Mouse (Mus musculus) ES-Bruce4 (cell line): ENCODE data around the gene Cyp2c23.

Experiments
- CTCF ChIP-seq: IDR thresholded peaks from one replicate; pipeline ENCODE4 v1.8.1; 2011; ENCODE audit warnings: low read depth, low read length
- POLR2A ChIP-seq: IDR thresholded peaks from one replicate; pipeline ENCODE4 v1.8.1; 2011; ENCODE audit warnings: low read length; ENCODE audit not compliant: insufficient read depth

- TF ChIP-seq CTCF, result no peak
- no peak for TF ChIP-seq POLR2A
Measured at GRCm38 (mm10) chr19:44021502-44021901, 7.5 kb downstream of the Cyp2c23 start.
